27 mouse cellular contexts compared by ENCODE assay signal in genomic region chr7:71217344-71217743, GRCm38 (mm10).
DNase-seq lines count a peak whose midpoint lies in the region; ATAC-seq lines count a peak whose summit lies in the region.
"Had no signal": no experiment of that assay in that cellular context is flagged by ENCODE, and none has a peak within 500 bp of the region (broad histone marks: within the 10 kb centered on the region; RNA-seq: fewer than 3 reads in every experiment).

No protein-coding gene starts in this region.

- intact Hi-C loops in heart, postnatal 14 days (cut with DNase I): no loop called here

- no peak for ATAC-seq in heart, embryonic 16.5 days (replicated peaks; ENCODE audit: extremely low read depth, insufficient read depth, low FRiP score)
- no peak for ATAC-seq in midbrain, embryonic 11.5 days (ENCODE audit: low FRiP score)
- ATAC-seq in midbrain, embryonic 16.5 days: no peak
- ATAC-seq: forebrain, embryonic 14.5 days; hindbrain, postnatal 0 days; intestine, embryonic 16.5 days; liver, postnatal 0 days; Patski had no signal

- no peaks in the 10 kb centered on the region for H3K36me3 ChIP-seq in heart, embryonic 16.5 days (ENCODE audit: control insufficient read depth, insufficient read depth)
- H3K36me3 ChIP-seq in midbrain, embryonic 11.5 days (ENCODE audit: control insufficient read depth, insufficient read depth, low read length): no peaks in the 10 kb centered on the region
- no peaks in the 10 kb centered on the region for H3K36me3 ChIP-seq in midbrain, embryonic 16.5 days (ENCODE audit: control insufficient read depth, insufficient read depth, low read length)
- H3K36me3 ChIP-seq: embryonic facial prominence, embryonic 15.5 days; G1E; limb, embryonic 10.5 days; neural tube, embryonic 12.5 days had no signal

- no peak overlapping the region for H3K4me3 ChIP-seq in heart, embryonic 16.5 days (ENCODE audit: low read length)
- no peak overlapping the region for H3K4me3 ChIP-seq in midbrain, embryonic 11.5 days (ENCODE audit: low read depth, low read length)
- H3K4me3 ChIP-seq in midbrain, embryonic 16.5 days (ENCODE audit: low read depth, low read length): no peak overlapping the region
- H3K4me3 ChIP-seq: embryonic facial prominence, embryonic 15.5 days; layer of hippocampus, adult 2 months; limb, embryonic 10.5 days; megakaryocyte, embryonic 14.5 days; neural tube, embryonic 12.5 days had no signal

- DNase-seq in heart, postnatal 14 days: no peak
- DNase-seq in kidney, postnatal 10 days: peak; percentile 46
- DNase-seq in kidney, postnatal 25 days: no peak
- DNase-seq in midbrain, embryonic 11.5 days (ENCODE audit: low spot score, missing footprints): peak; percentile 80
- no peak for DNase-seq in ovary, postnatal 10 days (ENCODE audit: low spot score)
- DNase-seq: B cell, adult 2 months; cerebellum, adult 11 months; cerebellum, adult 9-11 months; midbrain, embryonic 14.5 days; retina, postnatal 1 day; right cerebral cortex, postnatal 25 days; thymus, adult 18-20 months; thymus, postnatal 36 days had no signal

- H3K27ac ChIP-seq in heart, embryonic 16.5 days (ENCODE audit: low read length): peak overlapping the region; percentile 49; the same call in 1 of the 2 replicates
- H3K27ac ChIP-seq in midbrain, embryonic 11.5 days (ENCODE audit: low read depth, low read length): no peak overlapping the region
- H3K27ac ChIP-seq in midbrain, embryonic 16.5 days (ENCODE audit: low read length): no peak overlapping the region
- H3K27ac ChIP-seq: embryonic facial prominence, embryonic 15.5 days; hindbrain, postnatal 0 days; layer of hippocampus, adult 2 months; limb, embryonic 10.5 days; neural tube, embryonic 12.5 days had no signal

- H3K4me2 ChIP-seq in heart, embryonic 16.5 days (ENCODE audit: low read depth, low read length): no peak overlapping the region
- no peak overlapping the region for H3K4me2 ChIP-seq in midbrain, embryonic 11.5 days
- no peak overlapping the region for H3K4me2 ChIP-seq in midbrain, embryonic 16.5 days (ENCODE audit: low read length)
- H3K4me2 ChIP-seq: embryonic facial prominence, embryonic 15.5 days; neural tube, embryonic 12.5 days had no signal

- H3K27me3 ChIP-seq in heart, embryonic 16.5 days (ENCODE audit: control insufficient read depth, insufficient read depth, low read length): no peaks in the 10 kb centered on the region
- H3K27me3 ChIP-seq in midbrain, embryonic 11.5 days (ENCODE audit: control insufficient read depth, insufficient read depth, low read length): no peaks in the 10 kb centered on the region
- no peaks in the 10 kb centered on the region for H3K27me3 ChIP-seq in midbrain, embryonic 16.5 days (ENCODE audit: control insufficient read depth, insufficient read depth, low read depth, low read length)
- H3K27me3 ChIP-seq: CH12.LX; embryonic facial prominence, embryonic 15.5 days; neural tube, embryonic 12.5 days; Patski had no signal

- H3K4me1 ChIP-seq in heart, embryonic 16.5 days (ENCODE audit: control insufficient read depth, insufficient read depth, low read length): no peaks in the 10 kb centered on the region
- H3K4me1 ChIP-seq in midbrain, embryonic 11.5 days (ENCODE audit: control insufficient read depth, insufficient read depth, low read length): no peaks in the 10 kb centered on the region
- H3K4me1 ChIP-seq in midbrain, embryonic 16.5 days (ENCODE audit: control insufficient read depth, insufficient read depth, low read length): no peaks in the 10 kb centered on the region
- H3K4me1 ChIP-seq: embryonic facial prominence, embryonic 15.5 days; limb, embryonic 10.5 days; neural tube, embryonic 12.5 days had no signal

- no peaks in the 10 kb centered on the region for H3K9me3 ChIP-seq in heart, embryonic 16.5 days (replicated peaks; ENCODE audit: control insufficient read depth, low read length)
- no peaks in the 10 kb centered on the region for H3K9me3 ChIP-seq in midbrain, embryonic 11.5 days (ENCODE audit: control insufficient read depth, low read length)
- H3K9me3 ChIP-seq in midbrain, embryonic 16.5 days (replicated peaks; ENCODE audit: control insufficient read depth, low read length, poor library complexity, severe bottlenecking): no peaks in the 10 kb centered on the region
- H3K9me3 ChIP-seq: embryonic facial prominence, embryonic 15.5 days; limb, embryonic 10.5 days; neural tube, embryonic 12.5 days had no signal

- H3K9ac ChIP-seq in heart, embryonic 16.5 days (ENCODE audit: low read length): no peak overlapping the region
- H3K9ac ChIP-seq in midbrain, embryonic 11.5 days (ENCODE audit: low read length): no peak overlapping the region
- H3K9ac ChIP-seq in midbrain, embryonic 16.5 days (ENCODE audit: low read depth, low read length): no peak overlapping the region
- H3K9ac ChIP-seq: embryonic facial prominence, embryonic 15.5 days; liver, postnatal 0 days; neural tube, embryonic 12.5 days had no signal

- 71% methylated on average over 7 of the region's 7 CpGs for WGBS in heart, embryonic 16.5 days
- WGBS in midbrain, embryonic 11.5 days: 85% methylated on average over 7 of the region's 7 CpGs
- WGBS in midbrain, embryonic 16.5 days: 91% methylated on average over 7 of the region's 7 CpGs

Comparison
In these comparisons a context has a peak if more than half of its experiments do, and no peak if none do; other contexts are left out.
1. DNase-seq: peak in kidney, postnatal 10 days (single experiment) and midbrain, embryonic 11.5 days (single experiment); none in heart, postnatal 14 days (0 of 2), kidney, postnatal 25 days (0 of 2) and ovary, postnatal 10 days (single experiment).